Comparison of ENCODE assay signal across 9 mouse cellular contexts in the genomic region with DNA sequence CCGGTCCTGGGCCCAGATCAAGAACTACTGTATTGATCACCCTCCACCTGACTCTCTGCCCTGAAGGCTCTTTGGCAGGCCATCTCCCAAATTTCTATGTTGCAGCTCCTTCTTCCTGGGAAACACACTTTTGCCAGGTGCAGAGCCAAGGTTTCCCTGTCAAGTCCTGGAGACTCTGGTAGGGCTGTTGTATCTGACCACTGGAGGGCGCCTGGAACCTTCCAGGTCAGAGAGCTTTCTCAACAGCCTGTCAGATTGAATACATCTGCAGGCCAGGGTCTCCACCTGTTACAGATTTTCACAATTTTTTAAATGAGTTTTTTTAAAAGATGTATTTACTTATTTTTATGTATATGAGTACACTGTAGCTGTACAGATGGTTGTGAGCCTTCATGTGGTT. TPM values are rescaled to one million over a fixed set of nuclear protein-coding genes. Genes with fewer than 3 reads are reported as not detected.
DNase-seq lines count a peak whose midpoint lies in the region; ATAC-seq lines count a peak whose summit lies in the region.
"Had no signal": no experiment of that assay in that cellular context is flagged by ENCODE, and none has a peak within 500 bp of the region (broad histone marks: within the 10 kb centered on the region; RNA-seq: fewer than 3 reads in every experiment).

No protein-coding gene starts in this region.

- peak; percentile 41; the same call in 1 of the 2 replicates for ATAC-seq in kidney, embryonic 16.5 days (ENCODE audit: low FRiP score, low TSS enrichment)

- intact Hi-C loops in gastrocnemius, postnatal 14 days (cut with DNase I; ENCODE audit: low total_unique reads), result no loop called here

- H3K27ac ChIP-seq in kidney, embryonic 16.5 days (ENCODE audit: low read length), result no peak overlapping the region
- H3K27ac ChIP-seq: heart, embryonic 13.5 days had no signal

- H3K4me3 ChIP-seq in kidney, embryonic 16.5 days (ENCODE audit: low read length), result no peak overlapping the region
- H3K4me3 ChIP-seq: heart, embryonic 13.5 days had no signal

- no peak overlapping the region for H3K9ac ChIP-seq in kidney, embryonic 16.5 days (replicated peaks; ENCODE audit: low read length)
- H3K9ac ChIP-seq: heart, embryonic 13.5 days had no signal

- H3K4me1 ChIP-seq in kidney, embryonic 16.5 days (ENCODE audit: insufficient read depth, low read length), result no peaks in the 10 kb centered on the region
- H3K4me1 ChIP-seq: heart, embryonic 13.5 days had no signal

- H3K36me3 ChIP-seq in kidney, embryonic 16.5 days (ENCODE audit: insufficient read depth, low read length), result no peaks in the 10 kb centered on the region

- H3K9me3 ChIP-seq in kidney, embryonic 16.5 days (ENCODE audit: low read length), result no peaks in the 10 kb centered on the region
- H3K9me3 ChIP-seq: heart, embryonic 13.5 days had no signal

- no peaks in the 10 kb centered on the region for H3K27me3 ChIP-seq in kidney, embryonic 16.5 days (ENCODE audit: insufficient read depth, low read length)
- H3K27me3 ChIP-seq: heart, embryonic 13.5 days had no signal

- DNase-seq in 416B (ENCODE audit: low read depth) (peak; percentile 72), MEL-GATA-1-ER (ENCODE audit: extremely low read depth, low read depth) (peak; percentile 27)
- peak; percentile 26 for DNase-seq in cerebellum, adult 9-11 months
- DNase-seq in gastrocnemius, postnatal 14 days, result peak; percentile 74
- peak; percentile 66 to 68 for DNase-seq in lung, adult 18-20 months
- DNase-seq in right cerebral cortex, adult 18-20 months, result peak; percentile 52
- DNase-seq in urinary bladder, postnatal 36 days (ENCODE audit: low spot score in 2 of 2), result peak; percentile 46 to 66

- WGBS in kidney, embryonic 16.5 days, result 32% methylated on average over 2 of the region's 2 CpGs

- H3K4me2 ChIP-seq in kidney, embryonic 16.5 days (replicated peaks; ENCODE audit: low read depth, low read length), result no peak overlapping the region
- H3K4me2 ChIP-seq: heart, embryonic 13.5 days had no signal

RNA-seq across cellular contexts. Expression of gene Grhl1, which starts 31.2 kb away (rescaled TPM):
- under 1 TPM; 0.16 to 0.22 TPM for total RNA-seq in gastrocnemius, postnatal 14 days (2021)
- polyA plus RNA-seq in kidney, embryonic 16.5 days (2015; fragmentation: Nextera tagmentation; extraction: Ambion mirVana), result 2.8 TPM in 2 replicates

RNA-seq across cellular contexts. Expression of gene Klf11, which starts 47.8 kb away (rescaled TPM):
- total RNA-seq in gastrocnemius, postnatal 14 days (2021), result 1 to 10 TPM; 4.4 to 6.1 TPM
- polyA plus RNA-seq in kidney, embryonic 16.5 days (2015; fragmentation: Nextera tagmentation; extraction: Ambion mirVana), result 15.6 and 17.0 TPM in 2 replicates
